ENCODE assay signal across 41 mouse cellular contexts in the genomic region with DNA sequence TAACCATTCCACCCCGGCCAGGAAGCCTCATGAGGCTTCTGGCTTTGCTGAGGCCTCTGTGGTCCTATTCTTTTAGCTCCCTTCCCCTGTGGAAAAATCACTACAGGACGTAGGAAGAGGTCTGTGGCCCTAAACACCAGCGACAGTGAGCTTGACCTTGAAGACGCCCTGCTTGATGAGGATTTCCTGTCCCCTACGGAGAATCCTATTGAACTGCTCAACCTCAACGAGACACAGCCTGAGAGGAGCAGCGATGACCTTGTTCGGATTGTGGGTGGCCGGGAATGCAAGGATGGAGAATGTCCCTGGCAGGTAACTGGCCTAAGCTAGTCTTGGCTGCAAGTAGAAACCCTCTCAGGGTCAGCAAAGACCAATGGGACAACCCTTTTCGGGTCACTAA. TPM values are rescaled to one million over a fixed set of nuclear protein-coding genes. Genes with fewer than 3 reads are reported as not detected.
"Had no signal": no experiment of that assay in that cellular context is flagged by ENCODE, and none has a peak within 500 bp of the region (broad histone marks: within the 10 kb centered on the region; RNA-seq: fewer than 3 reads in every experiment).

No protein-coding gene starts in this region.

- H3K9me3 ChIP-seq: limb, embryonic 10.5 days; limb, embryonic 12.5 days; limb, embryonic 13.5 days; limb, embryonic 15.5 days; liver, embryonic 12.5 days; liver, embryonic 13.5 days; liver, embryonic 15.5 days; lung, embryonic 15.5 days; midbrain, embryonic 10.5 days; midbrain, embryonic 12.5 days; midbrain, embryonic 13.5 days; midbrain, embryonic 15.5 days; neural tube, embryonic 12.5 days had no signal

- ATAC-seq: liver, embryonic 12.5 days; lung, postnatal 0 days; midbrain, embryonic 13.5 days; midbrain, embryonic 15.5 days; midbrain, embryonic 16.5 days had no signal

- H3K36me3 ChIP-seq: limb, embryonic 10.5 days; limb, embryonic 12.5 days; limb, embryonic 13.5 days; limb, embryonic 15.5 days; lung, embryonic 15.5 days; midbrain, embryonic 10.5 days; midbrain, embryonic 12.5 days; midbrain, embryonic 13.5 days; midbrain, embryonic 15.5 days; neural tube, embryonic 12.5 days; neural tube, embryonic 13.5 days had no signal

- H3K9ac ChIP-seq: limb, embryonic 12.5 days; limb, embryonic 13.5 days; limb, embryonic 15.5 days; liver, embryonic 12.5 days; liver, embryonic 13.5 days; liver, embryonic 14.5 days; liver, embryonic 15.5 days; lung, embryonic 14.5 days; lung, embryonic 15.5 days; midbrain, embryonic 12.5 days; midbrain, embryonic 13.5 days; midbrain, embryonic 15.5 days; neural tube, embryonic 12.5 days; neural tube, embryonic 13.5 days had no signal

- H3K27ac ChIP-seq: limb, embryonic 10.5 days; limb, embryonic 12.5 days; limb, embryonic 13.5 days; limb, embryonic 15.5 days; liver, embryonic 12.5 days; liver, embryonic 13.5 days; liver, embryonic 14.5 days; liver, embryonic 15.5 days; lung, embryonic 15.5 days; macrophage; midbrain, embryonic 10.5 days; midbrain, embryonic 12.5 days; midbrain, embryonic 13.5 days; midbrain, embryonic 15.5 days; neural tube, embryonic 12.5 days; neural tube, embryonic 13.5 days had no signal

- H3K4me1 ChIP-seq: limb, embryonic 12.5 days; limb, embryonic 13.5 days; limb, embryonic 15.5 days; liver, embryonic 12.5 days; liver, embryonic 15.5 days; lung, embryonic 15.5 days; midbrain, embryonic 10.5 days; midbrain, embryonic 12.5 days; midbrain, embryonic 13.5 days; midbrain, embryonic 15.5 days; neural tube, embryonic 12.5 days; neural tube, embryonic 13.5 days had no signal

- DNase-seq: left cerebral cortex, postnatal 4 days; liver; liver, embryonic 13.5 days; lung, adult 18-20 months; lung, adult 2 months; lung, embryonic 14.5 days; lung, postnatal 10 days; lung, postnatal 14 days; lung, postnatal 36 days; lung, postnatal 4 days; midbrain, embryonic 14.5 days had no signal

- H3K27me3 ChIP-seq: limb, embryonic 12.5 days; limb, embryonic 13.5 days; limb, embryonic 15.5 days; liver, embryonic 12.5 days; liver, embryonic 13.5 days; liver, embryonic 15.5 days; lung, embryonic 15.5 days; midbrain, embryonic 13.5 days; midbrain, embryonic 15.5 days; neural tube, embryonic 12.5 days; neural tube, embryonic 13.5 days had no signal

- H3K4me2 ChIP-seq: limb, embryonic 12.5 days; limb, embryonic 13.5 days; limb, embryonic 15.5 days; liver, embryonic 11.5 days; liver, embryonic 12.5 days; liver, embryonic 13.5 days; liver, embryonic 15.5 days; lung, embryonic 14.5 days; lung, embryonic 15.5 days; midbrain, embryonic 11.5 days; midbrain, embryonic 12.5 days; midbrain, embryonic 13.5 days; midbrain, embryonic 15.5 days; neural tube, embryonic 12.5 days; neural tube, embryonic 13.5 days had no signal

- H3K4me3 ChIP-seq: limb, embryonic 10.5 days; limb, embryonic 12.5 days; limb, embryonic 13.5 days; limb, embryonic 15.5 days; liver, embryonic 12.5 days; liver, embryonic 13.5 days; liver, embryonic 15.5 days; lung, embryonic 15.5 days; megakaryocyte, embryonic 14.5 days; midbrain, embryonic 10.5 days; midbrain, embryonic 12.5 days; midbrain, embryonic 13.5 days; midbrain, embryonic 15.5 days; myocyte; neural tube, embryonic 12.5 days; neural tube, embryonic 13.5 days had no signal

RNA-seq across cellular contexts. Expression of a gene that starts 10.2 kb away (rescaled TPM):
- total RNA-seq: left cerebral cortex, postnatal 10 days; left cerebral cortex, postnatal 14 days; left cerebral cortex, postnatal 25 days; left cerebral cortex, postnatal 36 days; left cerebral cortex, postnatal 4 days; megakaryocyte-erythroid progenitor cell, adult 5-6 weeks; midbrain, postnatal 0 days; monocyte, adult 5-6 weeks had no signal
- polyA plus RNA-seq: macrophage had no signal

RNA-seq across cellular contexts. Expression of a gene that starts 13.4 kb away (rescaled TPM):
- total RNA-seq: left cerebral cortex, postnatal 14 days; left cerebral cortex, postnatal 25 days; left cerebral cortex, postnatal 36 days; midbrain, postnatal 0 days had no signal
- polyA plus RNA-seq: myocyte had no signal

RNA-seq across cellular contexts. Expression of a gene that starts 24.7 kb away (rescaled TPM):
- total RNA-seq: left cerebral cortex, postnatal 10 days; left cerebral cortex, postnatal 25 days; left cerebral cortex, postnatal 36 days; megakaryocyte-erythroid progenitor cell, adult 5-6 weeks; midbrain, postnatal 0 days; monocyte, adult 5-6 weeks had no signal
- polyA plus RNA-seq: limb, embryonic 10.5 days; limb, embryonic 11.5 days; limb, embryonic 12.5 days; limb, embryonic 13.5 days; limb, embryonic 15.5 days; midbrain, embryonic 13.5 days; midbrain, embryonic 14.5 days; midbrain, embryonic 15.5 days; midbrain, embryonic 16.5 days; neural tube, embryonic 11.5 days had no signal
